Mouse (Mus musculus): ENCODE data around the gene 2300003K06Rik.
"Not testable (repeated sequence)": the region's sequence is repeated elsewhere in the genome, so short reads cannot be mapped to it uniquely, and the experiment has no call there.

GRCm38 (mm10) chr11:99804346-99804745 is 33.5 kb downstream of the 2300003K06Rik start, which contains the start of gene Gm11554:
- TF ChIP-seq POLR2A (IDR thresholded peaks at IDR 0.05; ENCODE audit: control insufficient read depth, extremely low read depth, insufficient read depth, low read length, poor library complexity); CTCF (IDR thresholded peaks at IDR 0.05; ENCODE audit: borderline replicate concordance, control insufficient read depth, extremely low read depth, insufficient read depth, low read length, poor library complexity): not testable (repeated sequence)

All from thymus, adult 2 months (tissue).